Mouse (Mus musculus) heart, embryonic 11.5 days (tissue): ENCODE data around the gene Snf8. TPM values are rescaled to one million over a fixed set of nuclear protein-coding genes. Genes with fewer than 3 reads are reported as not detected.

Experiments
- ATAC-seq: fragments of 200-750 bp; cut with Nextera tagmentation; replicated peaks from 2 replicates; pipeline ENCODE4 v1.8.0; 2017; ENCODE audit warnings: moderate library complexity; ENCODE audit not compliant: insufficient number of reproducible peaks, low FRiP score, low TSS enrichment
- H3K27ac ChIP-seq: fragments of 300-500 bp; sonication (generic); 2 replicates; pipeline ENCODE4 v1.5.1; 2014; ENCODE audit warnings: mild to moderate bottlenecking, low read depth, low read length
- H3K27me3 ChIP-seq: fragments of 300-500 bp; sonication (generic); 2 replicates; pipeline ENCODE4 v1.6.1; 2014; ENCODE audit warnings: mild to moderate bottlenecking, low read length, mixed read lengths; ENCODE audit not compliant: control insufficient read depth, insufficient read depth
- H3K36me3 ChIP-seq: fragments of 300-500 bp; sonication (generic); 2 replicates; pipeline ENCODE4 v1.6.1; 2014; ENCODE audit warnings: mild to moderate bottlenecking, low read length, moderate library complexity, mixed read lengths; ENCODE audit not compliant: control insufficient read depth, insufficient read depth
- H3K4me1 ChIP-seq: fragments of 300-500 bp; sonication (generic); 2 replicates; pipeline ENCODE4 v1.6.1; 2014; ENCODE audit warnings: low read length; ENCODE audit not compliant: control insufficient read depth, insufficient read depth
- H3K4me2 ChIP-seq: fragments of 300-500 bp; sonication (generic); 2 replicates; pipeline ENCODE4 v1.6.1; 2014; ENCODE audit warnings: mild to moderate bottlenecking, moderate library complexity
- H3K4me3 ChIP-seq: fragments of 300-500 bp; sonication (generic); 2 replicates; pipeline ENCODE4 v1.5.1; 2014; ENCODE audit warnings: low read depth, low read length
- H3K9ac ChIP-seq: fragments of 300-500 bp; sonication (generic); 2 replicates; pipeline ENCODE4 v1.6.1; 2014; ENCODE audit warnings: mild to moderate bottlenecking, low read depth, low read length, moderate library complexity
- H3K9me3 ChIP-seq: fragments of 300-500 bp; sonication (generic); replicated peaks from 2 replicates; pipeline ENCODE4 v1.6.1; 2016; ENCODE audit warnings: low read length; ENCODE audit not compliant: control insufficient read depth
- WGBS: fragments of 180-500 bp; shearing (Covaris S2); extraction: QIAGEN DNeasy Blood & Tissue Kit; methylation state at CpG from one replicate; pipeline ENCODE4 v1.1.7; 2014; ENCODE audit not compliant: insufficient replicate concordance; 5-methylcytosine and 5-hydroxymethylcytosine counted together
- polyA plus RNA-seq: library from polyadenylated mRNA; unstranded; fragments of >200 nt; fragmentation: Nextera tagmentation; extraction: Ambion mirVana; gene quantifications from 2 replicates; pipeline ENCODE4 v1.2.1, GENCODE M21; 2014

The Snf8 gene
- polyA plus RNA-seq, 1 experiment from 2014 or later = 31.3 TPM

DNA sequence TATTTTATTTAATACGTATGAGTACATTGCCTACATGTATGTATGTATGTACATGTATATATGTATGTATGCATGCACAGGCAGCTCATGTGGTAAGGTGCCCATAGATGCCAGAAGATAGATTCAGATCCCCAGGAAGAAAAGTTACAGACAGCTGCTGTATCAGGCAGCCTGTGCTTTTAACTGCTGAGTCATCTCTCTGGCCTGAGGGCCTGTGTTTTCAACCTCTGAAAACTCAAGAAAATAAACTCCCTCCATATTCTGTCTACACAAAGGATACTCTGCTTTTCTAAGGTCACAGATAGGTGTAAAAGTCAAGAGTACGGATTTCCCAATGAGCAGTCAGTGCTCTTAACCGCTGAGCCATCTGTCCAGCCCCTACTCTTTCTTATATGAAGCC is 16.2 kb downstream of the Snf8 start:
- H3K4me2 ChIP-seq = no peak overlapping the region
- no peak overlapping the region for H3K27ac ChIP-seq
- H3K9ac ChIP-seq = no peak overlapping the region
- no peak overlapping the region for H3K4me3 ChIP-seq
- 99% methylated on average over 3 of the region's 3 CpGs for WGBS
- H3K36me3 ChIP-seq = peaks cover 35% of the 10 kb centered on the region
- H3K4me1 ChIP-seq = no peaks in the 10 kb centered on the region
- H3K27me3 ChIP-seq = no peaks in the 10 kb centered on the region
- no peaks in the 10 kb centered on the region for H3K9me3 ChIP-seq
- ATAC-seq = no peak

- H3K9me3 ChIP-seq = no peaks in the 10 kb centered on the region
- H3K36me3 ChIP-seq = peaks cover 23% of the 10 kb centered on the region
- H3K27ac ChIP-seq = no peak overlapping the region
- peaks cover under 1% of the 10 kb centered on the region; the same call in 1 of the 2 replicates for H3K4me1 ChIP-seq
- H3K4me2 ChIP-seq = no peak overlapping the region
- no peak overlapping the region for H3K4me3 ChIP-seq
- WGBS = 84% methylated on average over 4 of the region's 4 CpGs
- no peak for ATAC-seq
- H3K9ac ChIP-seq = no peak overlapping the region
- no peaks in the 10 kb centered on the region for H3K27me3 ChIP-seq
Observed at GRCm38 (mm10) chr11:96058309-96058708, 23.6 kb downstream of the Snf8 start.

GRCm38 (mm10) chr11:96064521-96065214 is 30.0 kb downstream of the Snf8 start:
- no peaks in the 10 kb centered on the region for H3K27me3 ChIP-seq
- ATAC-seq = peak; percentile 58
- peak overlapping the region; percentile 98 for H3K4me3 ChIP-seq
- H3K4me2 ChIP-seq = peak overlapping the region; percentile 94
- peak overlapping the region; percentile 97 for H3K9ac ChIP-seq
- H3K4me1 ChIP-seq = peaks cover 14% of the 10 kb centered on the region
- H3K36me3 ChIP-seq = peaks cover 9% of the 10 kb centered on the region
- no peaks in the 10 kb centered on the region for H3K9me3 ChIP-seq
- peak overlapping the region; percentile 91 for H3K27ac ChIP-seq
- under 1% methylated on average over 49 of the region's 64 CpGs for WGBS

- Histone ChIP-seq H3K4me2 (peak within 1 kb of the TSS; percentile 94), H3K9ac (peak within 1 kb of the TSS; percentile 97), H3K27ac (peak within 1 kb of the TSS; percentile 91), H3K27me3 (no peaks in the 10 kb centered on the region), H3K9me3 (no peaks in the 10 kb centered on the region), H3K4me1 (peaks cover 14% of the 10 kb centered on the region), H3K36me3 (peaks cover 10% of the 10 kb centered on the region), H3K4me3 (peak within 1 kb of the TSS; percentile 98)
- WGBS = 4% methylated on average over 50 of the region's 50 CpGs
- peak; percentile 99 for ATAC-seq
Observed at GRCm38 (mm10) chr11:96065215-96065911, 30.7 kb downstream of the Snf8 start, which contains the start of gene Ube2z. Ube2z (minus strand) TSS chr11:96065388.

- Histone ChIP-seq H3K27ac (no peak overlapping the region), H3K4me2 (no peak overlapping the region), H3K4me1 (peaks cover 14% of the 10 kb centered on the region), H3K27me3 (no peaks in the 10 kb centered on the region), H3K9ac (no peak overlapping the region), H3K4me3 (no peak overlapping the region), H3K9me3 (no peaks in the 10 kb centered on the region), H3K36me3 (0 out of 2 replicates have a peak, but pooled peaks cover 8% of the 10 kb centered on the region)
- WGBS = 75% methylated on average over 5 of the region's 5 CpGs
- no peak for ATAC-seq
Observed at GRCm38 (mm10) chr11:96068231-96068630, 33.5 kb downstream of the Snf8 start.

- Histone ChIP-seq H3K36me3 (0 out of 2 replicates have a peak, but pooled peaks cover 8% of the 10 kb centered on the region), H3K27me3 (no peaks in the 10 kb centered on the region), H3K27ac (no peak overlapping the region), H3K9ac (no peak overlapping the region), H3K4me2 (no peak overlapping the region), H3K4me1 (peaks cover 16% of the 10 kb centered on the region), H3K9me3 (no peaks in the 10 kb centered on the region), H3K4me3 (no peak overlapping the region)
- no peak for ATAC-seq
- WGBS = 87% methylated on average over 7 of the region's 7 CpGs
Observed at GRCm38 (mm10) chr11:96070353-96070752, 35.7 kb downstream of the Snf8 start.

GRCm38 (mm10) chr11:96071013-96071412 is 36.3 kb downstream of the Snf8 start:
- no peak for ATAC-seq
- H3K9ac ChIP-seq = no peak overlapping the region
- peaks cover 12% of the 10 kb centered on the region for H3K4me1 ChIP-seq
- no peaks in the 10 kb centered on the region for H3K9me3 ChIP-seq
- no peak overlapping the region for H3K27ac ChIP-seq
- H3K4me3 ChIP-seq = no peak overlapping the region
- WGBS = 68% methylated on average over 1 of the region's 1 CpGs
- no peaks in the 10 kb centered on the region for H3K27me3 ChIP-seq
- H3K36me3 ChIP-seq = 0 out of 2 replicates have a peak, but pooled peaks cover 8% of the 10 kb centered on the region
- no peak overlapping the region for H3K4me2 ChIP-seq

GRCm38 (mm10) chr11:96073295-96073993 is 38.8 kb downstream of the Snf8 start:
- no peak overlapping the region for H3K27ac ChIP-seq
- 0 out of 2 replicates have a peak, but pooled peaks cover 8% of the 10 kb centered on the region for H3K36me3 ChIP-seq
- H3K27me3 ChIP-seq = no peaks in the 10 kb centered on the region
- peak overlapping the region; percentile 79 for H3K4me3 ChIP-seq
- H3K4me1 ChIP-seq = peaks cover 12% of the 10 kb centered on the region
- H3K9me3 ChIP-seq = no peaks in the 10 kb centered on the region
- WGBS = 76% methylated on average over 7 of the region's 9 CpGs
- ATAC-seq = no peak
- H3K9ac ChIP-seq = 0 out of 2 replicates have a peak overlapping the region, but pooled peaks have one; percentile 39
- H3K4me2 ChIP-seq = peak overlapping the region; percentile 90
